Mouse (Mus musculus): ENCODE data around the gene Olfr1290. TPM values are rescaled to one million over a fixed set of nuclear protein-coding genes. Genes with fewer than 3 reads are reported as not detected.

Olfr1290 gene
- total and polyA plus RNA-seq, 3 experiments: not detected

DNA sequence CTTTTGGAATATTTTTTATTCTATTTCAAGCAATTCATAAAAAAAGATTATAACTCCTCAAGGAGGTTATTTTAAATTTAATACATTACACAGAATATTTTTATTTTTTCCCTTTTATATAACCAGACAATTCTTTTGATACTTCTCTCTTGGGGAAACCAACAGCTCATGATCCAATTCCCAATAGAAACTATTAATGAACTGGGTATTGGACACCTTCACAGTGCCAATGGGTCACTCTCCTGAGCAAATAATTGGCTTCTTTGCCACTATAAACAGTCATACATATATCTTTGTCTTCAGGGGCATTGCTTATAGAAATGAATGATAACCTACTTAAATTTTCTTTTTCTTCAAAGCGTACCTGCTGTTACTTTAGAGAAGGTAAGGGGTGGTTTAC is 19.8 kb downstream of the Olfr1290 start, which contains the start of gene Olfr1288:
Gene Olfr1288 (plus strand): TSS at position 301 of the 400 bp plus-strand sequence.
- no peaks in the 10 kb centered on the region for H3K9me3 ChIP-seq (replicated peaks)
- no peaks in the 10 kb centered on the region for H3K27me3 ChIP-seq (ENCODE audit: insufficient read depth, low read length)
- H3K36me3 ChIP-seq (replicated peaks): no peaks in the 10 kb centered on the region
- no peak for DNase-seq (ENCODE audit: low spot score)
- no peaks in the 10 kb centered on the region for H3K4me1 ChIP-seq (ENCODE audit: insufficient read depth, low read depth, low read length)
- ATAC-seq (ENCODE audit: extremely low read depth, insufficient number of reproducible peaks, low FRiP score, poor library complexity, severe bottlenecking): no peak
- no peak within 1 kb of the TSS for H3K4me3 ChIP-seq (ENCODE audit: low read depth, low read length)
- TF ChIP-seq GATA1 (IDR thresholded peaks at IDR 0.05; ENCODE audit: borderline replicate concordance, low read length) (no peak), GATA2 (IDR thresholded peaks at IDR 0.05; ENCODE audit: borderline replicate concordance, low read depth, low read length) (no peak), CTCF (IDR thresholded peaks at IDR 0.05; ENCODE audit: low read depth, low read length) (no peak), TAL1 (conservative IDR thresholded peaks at IDR 0.05; ENCODE audit: low read depth, low read length) (no peak), POLR2AphosphoS5 (IDR thresholded peaks at IDR 0.05; ENCODE audit: insufficient replicate concordance, low read depth, low read length) (no peak)

DNA sequence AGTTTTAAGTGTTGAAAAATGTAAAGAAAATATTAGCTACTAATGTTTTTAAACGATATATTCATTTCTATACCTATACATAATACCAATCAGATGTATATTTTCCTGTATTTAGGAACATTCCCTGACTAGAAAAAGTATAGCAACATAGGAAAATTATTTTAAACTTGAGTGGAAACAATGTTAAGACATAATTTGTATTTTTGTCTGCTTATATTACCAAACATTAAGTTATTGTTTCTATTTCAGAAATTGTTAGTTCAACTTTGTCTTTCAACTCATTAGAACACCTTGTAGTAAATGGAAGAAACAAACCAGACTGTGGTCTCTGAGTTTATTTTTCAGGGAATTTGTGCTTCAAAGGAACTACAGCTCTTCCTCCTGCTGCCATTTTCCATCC is 44.8 kb downstream of the Olfr1290 start, which contains the start of gene Olfr1287:
Gene Olfr1287 (plus strand): TSS at position 301 of the 400 bp plus-strand sequence.
- Histone ChIP-seq H3K27me3 (ENCODE audit: insufficient read depth, low read length) (no peaks in the 10 kb centered on the region), H3K4me3 (ENCODE audit: low read depth, low read length) (no peak within 1 kb of the TSS), H3K36me3 (replicated peaks) (no peaks in the 10 kb centered on the region), H3K9me3 (replicated peaks) (no peaks in the 10 kb centered on the region), H3K4me1 (ENCODE audit: insufficient read depth, low read depth, low read length) (no peaks in the 10 kb centered on the region)
- TF ChIP-seq TAL1 (conservative IDR thresholded peaks at IDR 0.05; ENCODE audit: low read depth, low read length) (no peak), GATA2 (IDR thresholded peaks at IDR 0.05; ENCODE audit: borderline replicate concordance, low read depth, low read length) (no peak), CTCF (IDR thresholded peaks at IDR 0.05; ENCODE audit: low read depth, low read length) (no peak), POLR2AphosphoS5 (IDR thresholded peaks at IDR 0.05; ENCODE audit: insufficient replicate concordance, low read depth, low read length) (no peak), GATA1 (IDR thresholded peaks at IDR 0.05; ENCODE audit: borderline replicate concordance, low read length) (no peak)
- DNase-seq (ENCODE audit: low spot score): no peak
- no peak for ATAC-seq (ENCODE audit: extremely low read depth, insufficient number of reproducible peaks, low FRiP score, poor library complexity, severe bottlenecking)

Other genes with a start within 250 kb of the Olfr1290 start
- gene Olfr1276, start 239.3 kb downstream of the Olfr1290 start, total RNA-seq (2014; fragmentation: Nextera tagmentation): not detected in 2 replicates
- gene Olfr1276, start 239.3 kb downstream of the Olfr1290 start, total RNA-seq (2017): under 0.01 and 0.11 TPM in 2 replicates
- gene Olfr1276, start 239.3 kb downstream of the Olfr1290 start, polyA plus RNA-seq (2012): not detected in 2 replicates
- gene Olfr1277, start 219.7 kb downstream of the Olfr1290 start, total RNA-seq (2014; fragmentation: Nextera tagmentation): not detected in 2 replicates
- gene Olfr1277, start 219.7 kb downstream of the Olfr1290 start, total RNA-seq (2017): under 0.01 and 0.16 TPM in 2 replicates
- gene Olfr1277, start 219.7 kb downstream of the Olfr1290 start, polyA plus RNA-seq (2012): not detected in 2 replicates
- gene Olfr1278, start 203.7 kb downstream of the Olfr1290 start, total RNA-seq (2014; fragmentation: Nextera tagmentation): not detected in 2 replicates
- gene Olfr1278, start 203.7 kb downstream of the Olfr1290 start, total RNA-seq (2017): under 0.01 and 0.22 TPM in 2 replicates
- not detected in 2 replicates for gene Olfr1278, start 203.7 kb downstream of the Olfr1290 start, polyA plus RNA-seq (2012)
- gene Olfr1279, start 193.2 kb downstream of the Olfr1290 start, total RNA-seq (2014; fragmentation: Nextera tagmentation): not detected in 2 replicates
- gene Olfr1279, start 193.2 kb downstream of the Olfr1290 start, total RNA-seq (2017): 0.16 TPM in 1 of 2 replicates, not detected in the other
- not detected in 2 replicates for gene Olfr1279, start 193.2 kb downstream of the Olfr1290 start, polyA plus RNA-seq (2012)
- not detected in 2 replicates for gene Olfr1280, start 179.8 kb downstream of the Olfr1290 start, total RNA-seq (2014; fragmentation: Nextera tagmentation)
- 0.12 and 0.22 TPM in 2 replicates for gene Olfr1280, start 179.8 kb downstream of the Olfr1290 start, total RNA-seq (2017)
- gene Olfr1280, start 179.8 kb downstream of the Olfr1290 start, polyA plus RNA-seq (2012): not detected in 2 replicates
- not detected in 2 replicates for gene Olfr1281, start 167.3 kb downstream of the Olfr1290 start, total RNA-seq (2014; fragmentation: Nextera tagmentation)
- 0.05 and 0.23 TPM in 2 replicates for gene Olfr1281, start 167.3 kb downstream of the Olfr1290 start, total RNA-seq (2017)
- gene Olfr1281, start 167.3 kb downstream of the Olfr1290 start, polyA plus RNA-seq (2012): not detected in 2 replicates
- not detected in 2 replicates for gene Olfr1282, start 157.8 kb downstream of the Olfr1290 start, total RNA-seq (2014; fragmentation: Nextera tagmentation)
- gene Olfr1282, start 157.8 kb downstream of the Olfr1290 start, total RNA-seq (2017): 0.12 TPM in 1 of 2 replicates, not detected in the other
- gene Olfr1282, start 157.8 kb downstream of the Olfr1290 start, polyA plus RNA-seq (2012): not detected in 2 replicates
- gene Olfr1283, start 127.0 kb downstream of the Olfr1290 start, total RNA-seq (2014; fragmentation: Nextera tagmentation): not detected in 2 replicates
- 0.11 and 0.17 TPM in 2 replicates for gene Olfr1283, start 127.0 kb downstream of the Olfr1290 start, total RNA-seq (2017)
- not detected in 2 replicates for gene Olfr1283, start 127.0 kb downstream of the Olfr1290 start, polyA plus RNA-seq (2012)
- not detected in 2 replicates for gene Olfr1284, start 118.3 kb downstream of the Olfr1290 start, total RNA-seq (2014; fragmentation: Nextera tagmentation)
- gene Olfr1284, start 118.3 kb downstream of the Olfr1290 start, total RNA-seq (2017): not detected in 2 replicates
- gene Olfr1284, start 118.3 kb downstream of the Olfr1290 start, polyA plus RNA-seq (2012): not detected in 2 replicates
- not detected in 2 replicates for gene Olfr1286, start 70.7 kb downstream of the Olfr1290 start, total RNA-seq (2014; fragmentation: Nextera tagmentation)
- gene Olfr1286, start 70.7 kb downstream of the Olfr1290 start, total RNA-seq (2017): 0.22 and 0.70 TPM in 2 replicates
- not detected in 2 replicates for gene Olfr1286, start 70.7 kb downstream of the Olfr1290 start, polyA plus RNA-seq (2012)
- gene Olfr1287, start 44.7 kb downstream of the Olfr1290 start, total RNA-seq (2014; fragmentation: Nextera tagmentation): not detected in 2 replicates
- 0.11 and 0.12 TPM in 2 replicates for gene Olfr1287, start 44.7 kb downstream of the Olfr1290 start, total RNA-seq (2017)
- gene Olfr1287, start 44.7 kb downstream of the Olfr1290 start, polyA plus RNA-seq (2012): not detected in 2 replicates
- not detected in 2 replicates for gene Olfr1288, start 19.7 kb downstream of the Olfr1290 start, total RNA-seq (2014; fragmentation: Nextera tagmentation)
- gene Olfr1288, start 19.7 kb downstream of the Olfr1290 start, total RNA-seq (2017): not detected in 2 replicates
- not detected in 2 replicates for gene Olfr1288, start 19.7 kb downstream of the Olfr1290 start, polyA plus RNA-seq (2012)
- gene Olfr1289, start 13.0 kb downstream of the Olfr1290 start, total RNA-seq (2014; fragmentation: Nextera tagmentation): not detected in 2 replicates
- gene Olfr1289, start 13.0 kb downstream of the Olfr1290 start, total RNA-seq (2017): not detected in 2 replicates
- gene Olfr1289, start 13.0 kb downstream of the Olfr1290 start, polyA plus RNA-seq (2012): not detected in 2 replicates
- gene Olfr1291-ps1, start 3.4 kb upstream of the Olfr1290 start, total RNA-seq (2014; fragmentation: Nextera tagmentation): not detected in 2 replicates
- gene Olfr1291-ps1, start 3.4 kb upstream of the Olfr1290 start, total RNA-seq (2017): 0.06 and 0.22 TPM in 2 replicates
- not detected in 2 replicates for gene Olfr1291-ps1, start 3.4 kb upstream of the Olfr1290 start, polyA plus RNA-seq (2012)
- gene Olfr1293-ps, start 31.4 kb upstream of the Olfr1290 start, total RNA-seq (2014; fragmentation: Nextera tagmentation): not detected in 2 replicates
- gene Olfr1293-ps, start 31.4 kb upstream of the Olfr1290 start, total RNA-seq (2017): 0.05 and 0.06 TPM in 2 replicates
- not detected in 2 replicates for gene Olfr1293-ps, start 31.4 kb upstream of the Olfr1290 start, polyA plus RNA-seq (2012)
- not detected in 2 replicates for gene Olfr1294, start 46.5 kb upstream of the Olfr1290 start, total RNA-seq (2014; fragmentation: Nextera tagmentation)
- 0.23 TPM in 1 of 2 replicates, not detected in the other for gene Olfr1294, start 46.5 kb upstream of the Olfr1290 start, total RNA-seq (2017)
- not detected in 2 replicates for gene Olfr1294, start 46.5 kb upstream of the Olfr1290 start, polyA plus RNA-seq (2012)
- gene Olfr1295, start 75.9 kb upstream of the Olfr1290 start, total RNA-seq (2014; fragmentation: Nextera tagmentation): not detected in 2 replicates
- 0.05 and 0.17 TPM in 2 replicates for gene Olfr1295, start 75.9 kb upstream of the Olfr1290 start, total RNA-seq (2017)
- gene Olfr1295, start 75.9 kb upstream of the Olfr1290 start, polyA plus RNA-seq (2012): not detected in 2 replicates
- gene Olfr1297, start 132.7 kb upstream of the Olfr1290 start, total RNA-seq (2014; fragmentation: Nextera tagmentation): not detected in 2 replicates
- 0.05 TPM in 1 of 2 replicates, not detected in the other for gene Olfr1297, start 132.7 kb upstream of the Olfr1290 start, total RNA-seq (2017)
- gene Olfr1297, start 132.7 kb upstream of the Olfr1290 start, polyA plus RNA-seq (2012): not detected in 2 replicates
- gene Olfr1298, start 155.4 kb upstream of the Olfr1290 start, total RNA-seq (2014; fragmentation: Nextera tagmentation): not detected in 2 replicates
- 0.29 TPM in 1 of 2 replicates, not detected in the other for gene Olfr1298, start 155.4 kb upstream of the Olfr1290 start, total RNA-seq (2017)
- gene Olfr1298, start 155.4 kb upstream of the Olfr1290 start, polyA plus RNA-seq (2012): not detected in 2 replicates
- gene Olfr1299, start 167.6 kb upstream of the Olfr1290 start, total RNA-seq (2014; fragmentation: Nextera tagmentation): not detected in 2 replicates
- 0.12 and 0.16 TPM in 2 replicates for gene Olfr1299, start 167.6 kb upstream of the Olfr1290 start, total RNA-seq (2017)
- gene Olfr1299, start 167.6 kb upstream of the Olfr1290 start, polyA plus RNA-seq (2012): not detected in 2 replicates

Measured in G1E (cell line).